Mouse (Mus musculus) adrenal gland, postnatal 25 days (tissue): ENCODE measurements around the gene Dctn5. TPM values are rescaled to one million over a fixed set of nuclear protein-coding genes. Genes with fewer than 3 reads are reported as not detected.

Experiments
- DNase-seq: peaks from one replicate; pipeline ENCODE4 v3.0.0; 2021; ENCODE audit warnings: mixed read lengths
- total RNA-seq: library from RNA; stranded (reverse); gene quantifications from 2 replicates; pipeline ENCODE4 v1.2.3, GENCODE M21; 2021

Dctn5 gene
- total RNA-seq, 1 experiment from 2014 or later = 77.0 TPM

DNA sequence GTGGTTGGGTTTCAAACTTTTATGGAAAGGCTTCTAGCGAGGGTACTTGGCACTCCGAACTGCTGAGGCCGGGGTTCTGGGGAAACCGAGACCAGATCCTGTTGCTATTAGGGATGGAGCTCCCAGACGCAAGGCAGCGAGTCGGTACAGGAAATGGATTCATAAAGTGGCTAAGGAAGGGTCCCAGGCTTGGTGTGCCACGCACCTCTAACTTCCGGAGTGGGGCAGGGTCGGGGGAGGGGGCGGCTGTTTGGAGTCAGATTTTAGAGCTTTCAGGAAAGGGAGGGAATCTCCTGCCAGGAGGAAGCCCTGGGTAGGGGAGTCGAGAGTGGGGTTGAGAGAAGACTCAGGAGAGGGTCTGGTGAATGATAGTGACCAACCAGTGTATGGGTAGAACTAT, 27.2 kb downstream of the Dctn5 start:
- no peak for DNase-seq

DNA sequence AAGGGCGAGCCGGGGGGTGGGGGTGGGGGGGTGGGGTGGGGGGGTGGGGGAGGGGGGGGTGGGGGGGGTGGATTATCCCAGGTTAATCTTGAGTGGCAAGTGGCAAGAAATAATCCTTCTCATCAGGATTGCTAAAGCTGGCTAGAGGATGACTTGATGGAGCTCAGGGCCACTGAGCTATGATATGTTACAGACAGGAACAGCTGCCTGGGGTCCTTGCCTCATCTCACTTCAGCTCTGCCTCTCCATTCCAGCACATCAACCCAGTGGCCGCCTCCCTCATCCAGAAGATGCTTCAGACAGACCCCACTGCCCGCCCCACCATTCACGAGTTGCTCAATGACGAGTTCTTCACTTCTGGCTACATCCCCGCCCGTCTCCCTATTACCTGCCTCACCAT, 30.9 kb downstream of the Dctn5 start:
- no peak for DNase-seq

DNA sequence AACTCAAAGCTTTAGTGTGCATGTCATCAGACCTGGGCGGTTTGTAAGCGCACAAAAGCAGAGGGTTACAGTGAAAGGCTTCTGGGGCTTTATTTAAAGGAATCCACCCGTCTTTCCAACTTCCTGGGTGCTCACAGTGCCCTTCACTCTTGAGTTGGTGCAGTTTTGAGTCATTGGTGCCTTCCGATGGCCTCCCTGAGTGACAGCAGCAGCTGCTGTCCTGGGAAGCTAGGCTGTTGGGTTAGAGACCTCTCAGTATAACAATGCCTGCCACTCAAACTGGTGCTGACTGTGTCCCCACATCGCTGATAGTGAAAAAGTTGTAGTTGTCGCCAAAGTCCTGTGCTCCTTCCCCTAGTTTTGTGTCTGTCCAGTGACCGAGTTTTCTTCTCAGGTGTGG, 34.4 kb downstream of the Dctn5 start:
- DNase-seq = no peak

DNA sequence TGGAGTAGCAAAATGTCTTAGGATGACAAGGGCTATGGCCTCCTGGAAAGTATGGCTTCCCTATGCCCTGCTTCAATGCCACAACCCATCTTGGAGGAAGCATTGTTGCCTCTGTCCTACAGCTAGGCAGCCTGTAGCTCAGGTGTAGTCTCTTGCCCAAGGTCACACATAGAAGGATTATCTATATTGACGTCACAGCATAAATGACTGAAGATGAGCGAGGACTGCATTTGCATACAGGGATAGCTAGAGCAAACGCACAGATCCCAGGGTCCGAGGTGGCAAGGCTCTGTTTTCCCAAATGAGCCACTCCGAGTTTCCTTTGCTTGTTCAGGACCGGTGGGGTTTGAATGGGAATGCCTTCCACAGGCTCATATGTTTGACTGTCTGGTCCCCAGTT, 37.9 kb downstream of the Dctn5 start:
- DNase-seq = no peak

- DNase-seq = no peak
Measured at GRCm38 (mm10) chr7:122171613-122172012, 38.8 kb downstream of the Dctn5 start.

DNA sequence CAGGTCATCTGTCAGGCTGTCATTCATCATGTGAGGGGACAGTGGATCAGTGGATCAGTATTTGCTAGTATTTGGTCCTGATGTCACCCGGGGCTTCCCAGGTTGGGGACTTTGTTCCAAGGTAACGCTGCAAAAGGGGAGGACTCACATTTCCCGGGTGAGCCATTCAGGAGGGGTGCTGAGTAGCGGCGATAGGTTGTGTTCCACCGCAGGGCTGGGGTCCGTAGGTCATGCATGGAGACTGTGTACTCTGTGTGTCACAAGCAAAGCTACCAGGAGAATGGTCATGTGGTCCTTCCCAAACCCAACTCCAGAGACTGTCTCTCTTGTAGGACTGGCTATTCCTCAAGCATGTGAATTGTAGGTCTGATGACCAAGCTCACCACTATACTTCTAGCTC, 47.9 kb downstream of the Dctn5 start:
- DNase-seq = no peak

DNA sequence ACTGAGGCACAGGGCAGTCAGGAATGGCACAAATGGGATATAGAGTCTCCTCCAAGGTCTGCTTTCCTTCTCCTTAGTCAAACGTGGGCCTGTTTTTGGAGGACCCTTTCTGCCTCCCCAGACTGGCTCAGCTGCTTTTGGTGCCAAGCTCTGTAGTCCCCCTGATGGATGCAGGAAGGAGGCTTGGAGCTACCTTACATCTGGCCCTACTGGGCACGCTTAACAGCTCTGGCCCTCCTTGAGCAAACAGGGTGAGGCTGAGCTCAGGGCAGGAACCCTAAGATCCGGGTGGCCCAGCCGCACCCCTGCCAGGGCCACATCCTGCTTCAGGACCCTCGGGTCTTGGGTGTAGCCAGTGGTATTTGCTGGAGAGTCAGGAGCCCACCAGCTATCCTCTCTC, 51.7 kb downstream of the Dctn5 start:
- no peak for DNase-seq

DNA sequence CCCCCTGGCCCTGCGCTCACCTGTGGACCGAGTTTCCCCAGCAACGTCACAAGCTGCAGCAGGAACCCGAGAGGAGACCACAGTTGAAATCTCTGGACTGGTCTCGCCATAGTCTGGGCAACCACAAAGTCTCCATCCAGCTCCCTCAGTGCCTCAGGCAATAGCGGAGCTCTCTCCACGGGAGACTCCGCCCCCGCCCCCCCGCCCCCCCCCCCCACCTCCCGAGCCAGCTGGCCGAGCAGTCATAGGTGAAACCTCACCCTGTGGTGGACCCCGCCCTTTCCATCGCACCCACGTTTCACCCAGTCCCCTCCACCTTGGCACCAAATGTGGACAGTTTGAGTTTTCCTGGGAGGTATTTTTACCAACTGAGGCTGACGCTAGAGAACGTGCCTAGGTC, 53.2 kb downstream of the Dctn5 start, which contains the start of gene Ern2:
Gene Ern2 (minus strand): TSS at position 165 of the 400 bp plus-strand sequence.
- DNase-seq = no peak

- peak; percentile 30 for DNase-seq
Measured at GRCm38 (mm10) chr7:122189484-122189883, 56.6 kb downstream of the Dctn5 start.

DNA sequence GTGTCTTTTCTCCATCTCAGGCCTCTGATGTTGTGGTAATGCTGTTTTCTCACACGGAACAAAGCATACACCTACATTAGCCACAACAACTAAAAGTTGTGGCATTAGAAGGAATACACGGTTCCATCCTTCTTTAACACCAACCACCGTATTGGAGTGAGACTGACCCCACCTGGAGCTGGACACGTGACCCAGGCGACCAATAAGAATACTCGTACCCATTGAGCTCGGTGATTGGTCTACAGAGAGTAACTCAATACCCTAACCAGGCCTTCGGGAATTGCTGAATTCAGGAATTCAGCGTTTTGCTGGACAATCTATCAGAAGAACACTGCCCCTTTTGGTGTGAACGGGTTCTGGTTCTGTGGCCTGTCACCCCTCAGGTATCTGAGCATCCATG, 58.3 kb downstream of the Dctn5 start:
- no peak for DNase-seq

DNA sequence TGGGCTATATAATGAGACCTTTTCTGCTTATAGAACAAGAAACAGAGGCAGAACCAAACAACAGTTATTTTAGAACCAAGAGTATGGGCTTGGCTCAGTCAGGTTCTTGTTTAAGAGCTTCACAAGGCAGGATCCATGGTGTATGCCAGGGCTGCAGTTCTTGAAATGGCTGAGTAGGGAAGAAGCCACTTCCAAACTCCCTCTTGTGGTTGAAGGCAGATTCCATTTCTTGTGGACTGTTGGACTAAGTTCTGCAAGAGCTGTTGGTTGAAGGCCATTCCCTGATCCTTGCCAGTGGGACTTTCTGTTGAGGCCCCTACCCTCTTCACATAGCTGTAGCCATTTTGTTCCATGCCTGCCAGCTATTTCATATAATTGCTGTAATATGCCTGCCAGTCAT, 61.1 kb downstream of the Dctn5 start:
- no peak for DNase-seq

DNA sequence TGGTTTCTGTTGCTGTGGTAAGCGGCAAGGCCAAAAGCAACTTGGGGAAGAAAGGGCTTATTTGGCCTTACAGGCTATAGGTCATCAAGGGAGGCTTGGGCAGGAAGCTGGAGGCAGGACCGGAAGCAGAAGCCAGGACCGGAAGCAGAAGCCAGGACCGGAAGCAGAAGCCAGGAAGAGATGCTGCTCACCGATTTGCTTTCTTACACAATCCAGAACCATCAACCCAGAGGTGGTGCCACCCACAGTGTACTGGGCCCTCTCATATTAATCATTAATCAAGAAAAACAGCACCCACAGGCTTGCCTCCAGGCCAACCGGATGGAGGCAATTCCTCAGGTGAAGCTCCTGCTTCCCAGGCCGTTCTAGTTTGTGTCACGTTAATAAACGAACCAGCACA, 63.9 kb downstream of the Dctn5 start:
- no peak for DNase-seq

DNA sequence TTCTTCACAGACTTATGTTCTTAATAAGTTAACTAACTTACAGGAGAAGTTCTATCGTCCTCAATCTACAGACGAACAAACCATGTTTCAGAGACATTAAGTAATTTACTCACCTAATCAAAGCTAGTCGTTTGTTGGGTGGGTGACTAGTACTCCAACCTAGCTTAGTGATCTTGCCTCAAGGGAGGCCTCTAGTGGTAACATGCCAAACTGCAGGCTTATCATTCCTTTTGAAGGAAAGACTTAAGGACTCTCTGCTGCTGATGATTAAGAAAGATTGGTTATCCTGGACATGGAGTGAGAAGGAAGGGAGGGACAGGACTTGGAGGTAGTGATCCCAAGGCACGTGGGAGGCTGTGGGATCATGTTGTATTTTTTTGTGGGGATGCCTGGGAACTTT, 64.5 kb downstream of the Dctn5 start:
- DNase-seq = peak; percentile 12

Other genes starting within 250 kb of the Dctn5 start
- gene Cog7, start 151.3 kb upstream of the Dctn5 start, total RNA-seq = 23.1 and 31.7 TPM in 2 replicates
- 16.6 and 17.6 TPM in 2 replicates for gene Gga2, start 111.8 kb upstream of the Dctn5 start, total RNA-seq
- 53.2 and 56.1 TPM in 2 replicates for gene Ubfd1, start 65.9 kb upstream of the Dctn5 start, total RNA-seq
- 18.5 and 19.7 TPM in 2 replicates for gene Ears2, start 65.8 kb upstream of the Dctn5 start, total RNA-seq
- 407 and 491 TPM in 2 replicates for gene Ndufab1, start 31.2 kb upstream of the Dctn5 start, total RNA-seq
- gene Palb2, start 56 bp upstream of the Dctn5 start, total RNA-seq = 2.8 and 3.2 TPM in 2 replicates
- 8.1 and 10.2 TPM in 2 replicates for gene Plk1, start 26.4 kb downstream of the Dctn5 start, total RNA-seq
- gene Ern2, start 53.2 kb downstream of the Dctn5 start, total RNA-seq = 0.15 TPM in 1 of 2 replicates, not detected in the other
- 0.62 and 1.6 TPM in 2 replicates for gene Chp2, start 86.5 kb downstream of the Dctn5 start, total RNA-seq
- 6.1 and 10.7 TPM in 2 replicates for gene Prkcb, start 155.7 kb downstream of the Dctn5 start, total RNA-seq